12 mouse cellular contexts compared by ENCODE assay signal in the genomic region with DNA sequence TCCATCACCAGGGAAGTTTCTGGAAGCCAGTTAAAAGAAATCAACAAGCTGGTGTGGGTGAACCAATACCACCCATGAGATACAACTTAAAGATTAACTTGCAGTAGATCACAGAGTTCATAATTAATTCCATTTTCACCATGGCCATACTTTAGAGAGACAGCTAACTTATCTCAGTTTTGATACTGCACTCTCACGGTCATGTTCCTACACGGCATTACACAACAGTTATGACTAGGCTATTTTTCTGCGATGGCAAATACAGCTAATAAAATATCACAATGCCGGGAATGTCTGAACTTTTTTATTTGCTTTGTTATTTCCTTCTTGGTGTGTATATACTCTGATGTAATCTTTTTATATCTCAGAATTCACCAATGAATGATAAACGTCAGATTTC. TPM values are rescaled to one million over a fixed set of nuclear protein-coding genes. Genes with fewer than 3 reads are reported as not detected.
DNase-seq lines count a peak whose midpoint lies in the region; ATAC-seq and TF ChIP-seq lines count a peak whose summit lies in the region.
"Had no signal": no experiment of that assay in that cellular context is flagged by ENCODE, and none has a peak within 500 bp of the region (broad histone marks: within the 10 kb centered on the region; RNA-seq: fewer than 3 reads in every experiment).

No protein-coding gene starts in this region.

- TF ChIP-seq CTCF in forebrain, postnatal 0 days (IDR thresholded peaks at IDR 0.05; ENCODE audit: low read depth) = no peak

- no peak for ATAC-seq in forebrain, postnatal 0 days
- ATAC-seq: Patski had no signal

- 75% methylated on average over 5 of the region's 5 CpGs for WGBS in forebrain, postnatal 0 days
- WGBS in macrophage (ENCODE audit: missing documents) = 0% methylated on average over 5 of the region's 5 CpGs

- no peaks in the 10 kb centered on the region for H3K9me3 ChIP-seq in forebrain, postnatal 0 days (ENCODE audit: low read length)
- H3K9me3 ChIP-seq: heart, embryonic 10.5 days had no signal

- H3K27ac ChIP-seq in forebrain, postnatal 0 days (ENCODE audit: low read depth, low read length) = no peak overlapping the region
- peak overlapping the region; percentile 97 for H3K27ac ChIP-seq in macrophage
- H3K27ac ChIP-seq: heart, embryonic 10.5 days had no signal

- no peak overlapping the region for H3K9ac ChIP-seq in forebrain, postnatal 0 days

- DNase-seq in kidney, adult 9 months = peak; percentile 59
- DNase-seq in kidney, postnatal 10 days = no peak
- peak; percentile 53 for DNase-seq in MEL-GATA-1-ER (ENCODE audit: extremely low read depth, low read depth)
- no peak for DNase-seq in forebrain, postnatal 0 days
- DNase-seq in left cerebral cortex, postnatal 36 days (ENCODE audit: low spot score in 2 of 2) = no peak
- no peak for DNase-seq in spleen, postnatal 14 days (ENCODE audit: low spot score in 2 of 2)
- no peak for DNase-seq in kidney, postnatal 4 days

- H3K36me3 ChIP-seq in forebrain, postnatal 0 days (ENCODE audit: insufficient read depth) = peaks cover 17% of the 10 kb centered on the region
- H3K36me3 ChIP-seq in macrophage (ENCODE audit: inconsistent target) = peaks cover 8% of the 10 kb centered on the region; the same call in 1 of the 2 replicates

- peaks cover 55% of the 10 kb centered on the region for H3K79me2 ChIP-seq in macrophage (ENCODE audit: inconsistent target)

- no peaks in the 10 kb centered on the region for H3K27me3 ChIP-seq in forebrain, postnatal 0 days (ENCODE audit: insufficient read depth, low read length)
- H3K27me3 ChIP-seq: Patski had no signal

- peak overlapping the region; percentile 47; the same call in 1 of the 2 replicates for H3K4me2 ChIP-seq in forebrain, postnatal 0 days (ENCODE audit: low read depth)

- intact Hi-C loops in left cerebral cortex, postnatal 36 days (cut with DNase I) = loop anchor here (5.0 to 10.0 kb wide), 2 partner anchors 130 to 1512 kb away; no protein-coding TSS in a partner anchor

- peaks cover 22% of the 10 kb centered on the region for H3K4me1 ChIP-seq in forebrain, postnatal 0 days (ENCODE audit: insufficient read depth)

- no peak overlapping the region for H3K4me3 ChIP-seq in forebrain, postnatal 0 days (ENCODE audit: low read depth, low read length)
- H3K4me3 ChIP-seq in macrophage (ENCODE audit: inconsistent target) = peak overlapping the region; percentile 93

RNA-seq across cellular contexts. Expression of gene Idh1, which starts 9.4 kb away (rescaled TPM):
- total RNA-seq in forebrain, postnatal 0 days (2014; rRNA removed) = 366 and 375 TPM in 2 replicates
- 436 and 453 TPM in 2 replicates for polyA plus RNA-seq in forebrain, postnatal 0 days (2015; fragmentation: Nextera tagmentation; extraction: Ambion mirVana)
- 10 to 100 TPM in 21 of 26 experiments, 1 to 10 TPM in 5; 6.0 to 80.1 (median 16.4) TPM for total RNA-seq in macrophage (2018; cell fraction: chromatin; rRNA removed)
- 100 to 1,000 TPM in 20 of 26 experiments, 10 to 100 TPM in 6; 70.9 to 300 (median 140) TPM for total RNA-seq in macrophage (2018; cell fraction: cytosol; rRNA removed)
- total RNA-seq in macrophage (2018; cell fraction: nucleus; rRNA removed) = 100 to 1,000 TPM in 2 of 26 experiments, 10 to 100 TPM in 24; 26.2 to 145 (median 52.9) TPM
- 152 to 289 TPM (median 249 TPM) in 3 replicates for polyA plus RNA-seq in macrophage (2018)
- total RNA-seq in left cerebral cortex, postnatal 36 days (2021) = 10 to 100 TPM; 40.2 to 45.9 TPM

RNA-seq across cellular contexts. Expression of gene Pikfyve, which starts 9.6 kb away (rescaled TPM):
- total RNA-seq in forebrain, postnatal 0 days (2014; rRNA removed) = 33.6 and 42.6 TPM in 2 replicates
- polyA plus RNA-seq in forebrain, postnatal 0 days (2015; fragmentation: Nextera tagmentation; extraction: Ambion mirVana) = 8.3 and 9.9 TPM in 2 replicates
- total RNA-seq in macrophage (2018; cell fraction: chromatin; rRNA removed) = 1,000 to 10,000 TPM in 1 of 26 experiments, 100 to 1,000 TPM in 25; 256 to 1,209 (median 397) TPM
- 10 to 100 TPM; 40.2 to 89.6 (median 70.7) TPM for total RNA-seq in macrophage (2018; cell fraction: cytosol; rRNA removed)
- 100 to 1,000 TPM; 122 to 819 (median 214) TPM for total RNA-seq in macrophage (2018; cell fraction: nucleus; rRNA removed)
- polyA plus RNA-seq in macrophage (2018) = 31.3 to 38.5 TPM (median 36.9 TPM) in 3 replicates
- 10 to 100 TPM; 48.7 to 54.9 TPM for total RNA-seq in left cerebral cortex, postnatal 36 days (2021)

RNA-seq across cellular contexts. Expression of gene D630023F18Rik, which starts 53.9 kb away (rescaled TPM):
- total RNA-seq in forebrain, postnatal 0 days (2014; rRNA removed) = 6.5 and 9.8 TPM in 2 replicates
- polyA plus RNA-seq in forebrain, postnatal 0 days (2015; fragmentation: Nextera tagmentation; extraction: Ambion mirVana) = 8.2 and 12.3 TPM in 2 replicates
- under 1 TPM in 5 of 26 experiments, not detected in 21; 0.31 to 0.64 (median 0.42) TPM for total RNA-seq in macrophage (2018; cell fraction: chromatin; rRNA removed)
- total RNA-seq in macrophage (2018; cell fraction: cytosol; rRNA removed) = under 1 TPM in 24 of 26 experiments, not detected in 2; 0.10 to 0.50 (median 0.28) TPM
- under 1 TPM in 7 of 26 experiments, not detected in 19; 0.33 to 0.89 (median 0.54) TPM for total RNA-seq in macrophage (2018; cell fraction: nucleus; rRNA removed)
- polyA plus RNA-seq in macrophage (2018) = 0.28 to 0.40 TPM (median 0.33 TPM) in 3 replicates
- total RNA-seq in left cerebral cortex, postnatal 36 days (2021) = 1 to 10 TPM; 6.7 to 7.2 TPM
- polyA plus RNA-seq: spleen, adult 2 months had no signal

RNA-seq across cellular contexts. Expression of gene Gm28845, which starts 57.6 kb away (rescaled TPM):
- 0.92 TPM in 1 of 2 replicates, not detected in the other for total RNA-seq in forebrain, postnatal 0 days (2014; rRNA removed)
- polyA plus RNA-seq in forebrain, postnatal 0 days (2015; fragmentation: Nextera tagmentation; extraction: Ambion mirVana) = 0.52 TPM in 1 of 2 replicates, not detected in the other
- total RNA-seq in macrophage (2018; cell fraction: chromatin; rRNA removed) = not detected
- total RNA-seq in macrophage (2018; cell fraction: cytosol; rRNA removed) = not detected
- total RNA-seq in macrophage (2018; cell fraction: nucleus; rRNA removed) = not detected
- polyA plus RNA-seq in macrophage (2018) = not detected in 3 replicates
- under 1 TPM; 0.84 to 0.86 TPM for total RNA-seq in left cerebral cortex, postnatal 36 days (2021)
- polyA plus RNA-seq: embryonic facial prominence, embryonic 11.5 days; heart, embryonic 10.5 days; Patski; spleen, adult 2 months had no signal

Comparison
In these comparisons a context has a peak if more than half of its experiments do, and no peak if none do; other contexts are left out.
1. DNase-seq: peak in kidney, adult 9 months (single experiment) and MEL-GATA-1-ER (single experiment); none in kidney, postnatal 10 days (single experiment), forebrain, postnatal 0 days (single experiment), left cerebral cortex, postnatal 36 days (0 of 2), spleen, postnatal 14 days (0 of 2) and kidney, postnatal 4 days (0 of 2).